Mouse (Mus musculus) embryonic facial prominence, embryonic 13.5 days (tissue): ENCODE measurements around the gene Senp1. TPM values are rescaled to one million over a fixed set of nuclear protein-coding genes. Genes with fewer than 3 reads are reported as not detected.
A peak's percentile ranks its signal among the peaks of the same experiment; 100 is the strongest.

Experiments
- ATAC-seq: fragments of 200-750 bp; cut with Nextera tagmentation; 2 replicates; pipeline ENCODE4 v1.8.0; 2017; ENCODE audit warnings: low read depth; ENCODE audit not compliant: insufficient number of reproducible peaks, insufficient read depth, low FRiP score, low TSS enrichment
- H3K27ac ChIP-seq: fragments of 300-500 bp; sonication (generic); 2 replicates; pipeline ENCODE4 v1.5.1; 2015; ENCODE audit warnings: moderate library complexity, mild to moderate bottlenecking, inconsistent platforms
- H3K27me3 ChIP-seq: fragments of 300-500 bp; sonication (generic); 2 replicates; pipeline ENCODE4 v1.6.1; 2015; ENCODE audit warnings: mild to moderate bottlenecking, inconsistent platforms
- H3K36me3 ChIP-seq: fragments of 300-500 bp; sonication (generic); 2 replicates; pipeline ENCODE4 v1.6.1; 2015; ENCODE audit warnings: mild to moderate bottlenecking, inconsistent platforms
- H3K4me1 ChIP-seq: fragments of 300-500 bp; sonication (generic); 2 replicates; pipeline ENCODE4 v1.6.1; 2015; ENCODE audit warnings: inconsistent platforms
- H3K4me2 ChIP-seq: fragments of 300-500 bp; sonication (generic); 2 replicates; pipeline ENCODE4 v1.6.1; 2015; ENCODE audit warnings: moderate library complexity, mild to moderate bottlenecking, inconsistent platforms
- H3K4me3 ChIP-seq: fragments of 300-500 bp; sonication (generic); 2 replicates; pipeline ENCODE4 v1.5.1; 2015; ENCODE audit warnings: mild to moderate bottlenecking, inconsistent platforms
- H3K9ac ChIP-seq: fragments of 300-500 bp; sonication (generic); 2 replicates; pipeline ENCODE4 v1.6.1; 2015; ENCODE audit warnings: mild to moderate bottlenecking, inconsistent platforms
- H3K9me3 ChIP-seq: fragments of 300-500 bp; sonication (generic); 2 replicates; pipeline ENCODE4 v1.6.1; 2016; ENCODE audit warnings: inconsistent platforms
- WGBS: fragments of 180-500 bp; shearing (Covaris S2); methylation state at CpG from one replicate; pipeline ENCODE4 v1.1.7; 2015; ENCODE audit warnings: mixed read lengths; 5-methylcytosine and 5-hydroxymethylcytosine counted together
- polyA plus RNA-seq: library from polyadenylated mRNA; unstranded; fragments of >200 nt; fragmentation: Nextera tagmentation; extraction: Ambion mirVana; gene quantifications from 2 replicates; pipeline ENCODE4 v1.2.1, GENCODE M21; 2015

The Senp1 gene
- polyA plus RNA-seq, 1 experiment from 2014 or later: 36.5 TPM

DNA sequence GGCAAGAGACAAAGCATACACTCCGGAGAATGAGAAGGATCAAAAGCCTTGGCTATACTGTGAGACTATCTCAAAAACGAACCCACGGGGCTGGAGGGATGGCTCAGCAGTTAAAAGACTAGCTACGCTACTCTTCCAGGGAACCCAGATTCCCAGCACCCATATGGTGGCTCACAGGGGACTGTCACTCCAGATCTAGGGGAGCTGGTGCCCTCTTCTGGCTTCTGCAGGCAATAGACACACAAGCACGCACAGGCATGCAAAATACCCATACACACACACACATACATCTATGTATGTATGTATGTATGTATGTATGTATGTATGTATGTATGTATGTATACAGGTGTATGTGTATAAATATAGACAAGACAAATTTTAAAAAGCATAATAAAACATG is 57.0 kb downstream of the Senp1 start:
- 93% methylated on average over 5 of the region's 5 CpGs for WGBS
- Histone ChIP-seq H3K27ac (no peak overlapping the region), H3K36me3 (peaks cover 54% of the 10 kb centered on the region), H3K27me3 (no peaks in the 10 kb centered on the region), H3K4me1 (peaks cover 11% of the 10 kb centered on the region), H3K4me3 (no peak overlapping the region), H3K4me2 (no peak overlapping the region), H3K9ac (no peak overlapping the region), H3K9me3 (no peaks in the 10 kb centered on the region)
- no peak for ATAC-seq

DNA sequence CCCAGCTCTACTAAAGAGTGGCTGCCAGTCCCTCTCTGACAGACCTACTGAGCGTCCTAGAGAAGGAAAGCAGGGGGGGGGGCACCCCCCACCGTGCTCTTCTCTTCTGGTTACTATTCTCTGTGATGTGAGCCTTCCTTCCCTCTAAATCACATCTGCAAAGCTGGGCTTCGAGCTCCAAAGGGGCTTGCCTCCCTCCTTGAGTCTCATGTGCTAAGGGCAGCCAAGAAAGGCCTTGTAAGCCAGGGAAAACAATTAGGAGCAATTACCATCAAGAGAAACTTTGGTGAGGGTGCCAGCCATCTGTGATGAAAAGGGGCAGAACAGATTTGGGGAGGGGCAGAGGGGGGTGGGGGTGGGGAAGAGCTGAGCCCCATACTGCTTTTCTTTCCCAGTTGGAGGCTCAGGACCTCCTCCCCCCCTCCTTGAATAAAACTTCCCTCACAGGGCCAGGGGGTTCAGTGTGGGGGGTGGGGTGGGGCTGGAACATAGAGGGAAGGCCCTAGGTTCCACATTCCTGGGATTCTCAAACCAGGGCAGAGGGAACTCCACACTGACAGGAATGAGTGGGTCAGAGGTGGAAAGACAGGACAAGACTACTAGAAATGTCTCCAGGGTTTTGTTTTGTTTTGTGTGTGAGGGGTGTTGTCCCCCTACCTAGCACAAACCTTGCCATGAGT is 58.3 kb downstream of the Senp1 start:
- Histone ChIP-seq H3K27ac (peak overlapping the region; percentile 39; the same call in 1 of the 2 replicates), H3K27me3 (no peaks in the 10 kb centered on the region)
- ATAC-seq: no peak

DNA sequence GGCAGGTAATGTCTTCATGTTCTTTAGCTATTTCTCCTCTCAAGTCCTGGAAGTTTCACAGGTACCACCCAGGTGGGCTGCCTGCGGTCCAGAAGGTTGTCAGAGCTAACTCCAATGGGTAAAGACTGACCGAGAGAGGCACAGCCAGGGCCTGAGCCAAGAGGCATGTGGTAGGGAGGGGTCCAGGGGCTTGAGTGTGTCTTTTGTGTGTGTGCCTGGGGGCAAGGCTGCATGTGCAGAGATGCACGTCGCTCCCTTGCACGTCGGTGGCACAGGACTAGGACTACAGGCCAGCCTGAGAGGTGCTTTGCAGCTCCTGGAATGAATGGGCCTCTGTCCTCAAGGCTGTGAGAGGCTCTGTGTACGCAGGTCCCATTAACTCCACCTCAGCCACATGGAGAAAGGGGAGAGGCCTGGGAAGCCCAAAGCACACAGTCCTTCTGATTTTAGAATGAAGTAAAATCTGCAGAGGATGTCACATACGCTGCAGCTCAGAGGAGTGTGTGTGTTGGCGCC is 60.3 kb downstream of the Senp1 start:
- 43% methylated on average over 9 of the region's 9 CpGs for WGBS
- peaks cover 23% of the 10 kb centered on the region for H3K4me1 ChIP-seq
- peak; percentile 57; the same call in 1 of the 2 replicates for ATAC-seq
- no peak overlapping the region for H3K4me3 ChIP-seq
- no peaks in the 10 kb centered on the region for H3K27me3 ChIP-seq
- no peak overlapping the region for H3K9ac ChIP-seq
- H3K4me2 ChIP-seq: no peak overlapping the region
- peaks cover 26% of the 10 kb centered on the region for H3K36me3 ChIP-seq
- no peaks in the 10 kb centered on the region for H3K9me3 ChIP-seq
- H3K27ac ChIP-seq: peak overlapping the region; percentile 71; the same call in 1 of the 2 replicates

More for the DNA sequence above, 58.3 kb downstream of the Senp1 start:
- 11% methylated on average over 3 of the region's 3 CpGs for WGBS
- H3K4me1 ChIP-seq: peaks cover 11% of the 10 kb centered on the region
- H3K9me3 ChIP-seq: no peaks in the 10 kb centered on the region
- H3K36me3 ChIP-seq: peaks cover 42% of the 10 kb centered on the region
- H3K4me2 ChIP-seq: no peak overlapping the region
- no peak overlapping the region for H3K4me3 ChIP-seq
- no peak overlapping the region for H3K9ac ChIP-seq

DNA sequence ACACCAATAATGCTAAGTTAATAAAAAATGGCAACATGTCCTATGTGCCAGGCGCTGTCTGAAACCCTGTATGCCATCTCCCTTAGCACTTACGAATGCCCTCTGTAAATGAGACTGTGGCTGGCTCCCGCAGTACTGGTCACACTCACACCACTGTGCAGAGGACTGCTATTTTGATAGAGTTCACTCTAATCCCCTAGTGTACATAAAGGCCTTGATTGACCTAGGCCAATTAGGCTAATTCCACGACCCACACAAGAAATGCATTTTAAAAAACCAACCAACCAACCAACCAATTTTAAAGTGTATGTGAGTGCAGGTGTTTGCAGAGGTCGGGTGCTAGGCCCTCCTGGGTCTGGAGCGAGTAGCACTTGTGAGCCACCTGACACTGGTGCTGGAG is 63.7 kb downstream of the Senp1 start:
- peaks cover 38% of the 10 kb centered on the region for H3K4me1 ChIP-seq

DNA sequence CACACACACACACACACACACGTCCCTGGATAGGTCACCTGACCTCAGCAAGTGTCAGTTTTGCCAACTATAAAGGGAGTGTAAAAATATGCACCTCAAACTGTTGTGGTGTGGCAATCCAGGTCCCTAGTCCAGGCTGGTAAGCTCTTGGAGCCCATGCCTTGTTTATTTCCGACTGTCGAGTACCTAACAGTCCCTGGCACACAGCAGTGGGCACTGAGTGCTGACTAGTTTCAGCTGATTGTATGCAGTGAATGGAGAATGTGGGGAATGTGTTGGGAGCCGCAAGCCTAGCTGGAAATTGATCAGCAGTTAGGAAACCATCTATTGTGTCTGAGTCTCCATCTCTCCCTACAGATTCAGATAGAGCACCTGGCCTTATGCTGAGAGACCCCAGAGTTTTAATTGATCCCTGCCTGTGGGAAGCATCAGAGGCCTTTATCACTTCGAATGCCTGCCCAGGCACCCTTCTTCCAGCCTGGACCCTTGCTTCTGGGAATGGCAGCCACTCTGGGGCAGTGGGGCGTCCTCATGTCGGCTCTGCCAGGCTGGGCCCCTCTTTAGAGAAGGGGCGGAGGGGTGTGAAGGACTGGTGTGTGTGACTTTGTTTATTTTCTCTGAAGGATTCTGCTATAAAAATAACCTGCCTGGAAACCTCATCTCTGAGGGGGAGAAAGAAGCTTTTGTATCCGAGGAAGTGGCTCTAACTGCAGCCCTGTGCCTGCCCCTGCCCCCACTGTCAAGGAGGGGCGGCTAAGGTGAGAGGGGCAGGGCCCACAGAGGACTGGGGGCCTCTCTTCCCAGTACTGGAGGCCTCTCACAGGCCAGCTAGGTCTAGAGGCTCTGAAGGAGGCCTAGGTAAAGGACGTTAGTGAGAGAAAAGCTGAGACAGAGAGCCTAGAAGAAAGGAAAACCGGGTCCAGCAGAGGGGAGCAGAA is 66.3 kb downstream of the Senp1 start:
- H3K27me3 ChIP-seq: peaks cover 14% of the 10 kb centered on the region; the same call in 1 of the 2 replicates
- H3K4me1 ChIP-seq: peaks cover 37% of the 10 kb centered on the region
- H3K9ac ChIP-seq: peak overlapping the region; percentile 49; the same call in 1 of the 2 replicates
- 30% methylated on average over 12 of the region's 12 CpGs for WGBS
- H3K4me3 ChIP-seq: no peak overlapping the region
- no peaks in the 10 kb centered on the region for H3K36me3 ChIP-seq
- H3K27ac ChIP-seq: peak overlapping the region; percentile 78
- H3K4me2 ChIP-seq: no peak overlapping the region
- no peak for ATAC-seq
- no peaks in the 10 kb centered on the region for H3K9me3 ChIP-seq

More for the DNA sequence above, 63.7 kb downstream of the Senp1 start:
- Histone ChIP-seq H3K4me2 (no peak overlapping the region), H3K9me3 (no peaks in the 10 kb centered on the region), H3K9ac (no peak overlapping the region), H3K27me3 (0 out of 2 replicates have a peak, but pooled peaks cover 9% of the 10 kb centered on the region), H3K36me3 (no peaks in the 10 kb centered on the region), H3K27ac (no peak overlapping the region), H3K4me3 (no peak overlapping the region)
- WGBS: 68% methylated on average over 6 of the region's 6 CpGs
- no peak for ATAC-seq

DNA sequence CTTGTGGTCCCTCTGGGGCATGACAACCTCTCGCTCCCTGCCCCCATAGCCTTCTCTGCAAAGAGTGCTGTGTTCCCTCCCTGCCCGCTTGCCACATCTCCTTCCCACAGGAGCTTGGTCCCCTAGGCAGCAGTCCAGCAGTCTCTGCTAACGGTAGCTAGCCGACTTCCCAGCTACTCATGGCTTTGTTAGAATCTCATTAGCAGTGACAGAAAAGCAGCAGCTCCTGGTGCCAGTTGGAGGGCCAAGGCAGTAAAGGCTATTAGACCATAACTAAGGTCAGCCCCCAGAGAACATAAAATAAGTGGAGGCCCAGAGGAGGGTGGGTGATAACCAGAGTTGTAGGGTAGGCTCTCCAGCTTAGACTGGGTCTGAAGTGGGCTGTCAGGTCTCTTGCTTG is 67.9 kb downstream of the Senp1 start:
- Histone ChIP-seq H3K36me3 (no peaks in the 10 kb centered on the region), H3K9me3 (no peaks in the 10 kb centered on the region), H3K4me1 (peaks cover 45% of the 10 kb centered on the region), H3K9ac (no peak overlapping the region), H3K4me3 (no peak overlapping the region), H3K27me3 (peaks cover 14% of the 10 kb centered on the region), H3K27ac (peak overlapping the region; percentile 7), H3K4me2 (no peak overlapping the region)
- ATAC-seq: no peak
- 51% methylated on average over 4 of the region's 4 CpGs for WGBS

DNA sequence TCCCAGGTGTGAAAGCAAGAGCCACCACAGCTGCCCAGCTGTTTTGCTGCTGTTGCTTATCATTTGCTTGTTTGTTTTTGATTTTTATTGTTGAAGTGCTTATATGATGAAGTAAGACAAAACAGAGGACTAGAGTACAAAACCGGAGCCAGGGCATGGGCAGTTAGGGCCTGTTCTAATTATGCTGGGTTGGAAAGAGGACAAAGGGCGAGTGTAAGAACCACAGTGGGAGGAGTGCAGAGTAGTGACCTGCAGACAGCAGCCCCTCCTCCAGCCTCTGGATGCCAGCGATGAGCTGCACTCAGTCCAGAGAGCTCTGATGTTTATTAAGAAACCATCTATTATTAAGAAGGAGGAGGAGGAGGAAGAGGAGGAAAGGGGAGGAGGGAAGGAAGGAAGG is 70.4 kb downstream of the Senp1 start:
- Histone ChIP-seq H3K36me3 (no peaks in the 10 kb centered on the region), H3K27me3 (peaks cover 14% of the 10 kb centered on the region), H3K4me1 (peaks cover 31% of the 10 kb centered on the region), H3K9me3 (no peaks in the 10 kb centered on the region), H3K27ac (no peak overlapping the region), H3K9ac (no peak overlapping the region), H3K4me2 (no peak overlapping the region), H3K4me3 (no peak overlapping the region)
- WGBS: 23% methylated on average over 3 of the region's 3 CpGs
- ATAC-seq: no peak

DNA sequence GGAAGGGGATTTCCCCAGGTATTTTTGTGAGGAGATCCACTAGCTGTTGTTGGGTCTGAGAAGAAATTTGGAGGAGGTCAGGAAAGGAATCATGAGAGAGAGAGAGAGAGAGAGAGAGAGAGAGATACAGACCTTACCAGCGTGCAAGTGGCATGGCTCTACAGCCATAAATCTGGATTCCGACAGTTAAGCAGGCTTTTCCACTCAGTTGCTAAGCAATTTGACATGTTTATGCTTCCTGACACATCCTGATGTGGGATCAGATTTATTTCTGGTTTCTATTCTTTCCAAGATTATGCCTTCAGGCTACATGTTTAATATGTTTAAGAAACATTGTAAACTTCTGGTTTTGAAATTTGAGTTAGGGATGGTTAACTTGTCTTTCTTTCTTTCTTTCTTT is 71.7 kb downstream of the Senp1 start:
- H3K9me3 ChIP-seq: no peaks in the 10 kb centered on the region
- 0 out of 2 replicates have a peak overlapping the region, but pooled peaks have one; percentile 32 for H3K9ac ChIP-seq
- peaks cover 8% of the 10 kb centered on the region for H3K27me3 ChIP-seq
- no peak overlapping the region for H3K4me2 ChIP-seq
- no peak overlapping the region for H3K27ac ChIP-seq
- H3K36me3 ChIP-seq: no peaks in the 10 kb centered on the region
- H3K4me3 ChIP-seq: no peak overlapping the region
- no peak for ATAC-seq
- WGBS: 30% methylated on average over 2 of the region's 2 CpGs
- peaks cover 18% of the 10 kb centered on the region for H3K4me1 ChIP-seq

DNA sequence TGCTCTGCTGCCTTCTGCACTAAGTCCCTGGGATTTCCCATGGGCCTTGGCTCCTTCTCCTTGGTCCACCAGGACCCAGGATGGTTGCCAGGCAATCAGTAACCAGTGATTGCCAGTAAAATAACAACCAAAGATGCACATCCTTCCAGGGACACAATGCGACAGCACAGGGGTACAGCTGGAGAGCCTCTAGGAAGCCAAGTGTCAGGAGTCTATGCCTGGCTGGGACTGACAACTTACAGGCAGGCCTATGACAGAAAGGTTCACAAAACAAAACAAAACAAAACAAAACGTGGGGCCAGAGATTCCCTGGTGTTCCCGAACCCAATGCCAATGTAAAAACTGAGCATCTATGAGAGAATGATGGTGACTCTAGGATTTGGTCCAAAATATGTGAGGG is 74.5 kb downstream of the Senp1 start:
- Histone ChIP-seq H3K9me3 (no peaks in the 10 kb centered on the region), H3K27me3 (no peaks in the 10 kb centered on the region; the same call in 1 of the 2 replicates), H3K4me2 (no peak overlapping the region), H3K36me3 (no peaks in the 10 kb centered on the region), H3K27ac (no peak overlapping the region), H3K9ac (no peak overlapping the region), H3K4me3 (no peak overlapping the region), H3K4me1 (peaks cover 8% of the 10 kb centered on the region)
- 72% methylated on average over 3 of the region's 3 CpGs for WGBS
- ATAC-seq: no peak

DNA sequence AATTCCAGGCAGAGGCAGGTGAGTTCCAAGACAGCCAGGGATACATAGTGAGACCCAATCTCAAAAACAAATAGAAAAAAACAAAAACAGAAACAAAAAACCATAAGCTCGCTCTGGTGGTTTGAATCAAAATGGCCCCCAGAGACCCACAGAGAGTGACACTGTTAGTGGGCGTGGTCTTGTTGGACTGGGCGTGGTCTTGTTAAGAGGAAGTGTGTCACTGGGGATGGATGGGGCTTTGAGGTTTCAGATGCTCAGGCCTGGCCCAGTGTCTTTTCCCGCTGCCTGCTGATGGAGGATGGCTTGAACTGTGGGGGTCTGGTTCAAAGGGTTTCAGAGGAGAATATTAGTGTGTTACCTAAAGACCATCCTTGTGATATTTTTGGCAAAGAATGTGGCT is 75.6 kb downstream of the Senp1 start:
- no peaks in the 10 kb centered on the region; the same call in 1 of the 2 replicates for H3K27me3 ChIP-seq
- no peak overlapping the region for H3K27ac ChIP-seq
- no peak overlapping the region for H3K4me2 ChIP-seq
- no peaks in the 10 kb centered on the region for H3K36me3 ChIP-seq
- no peaks in the 10 kb centered on the region for H3K9me3 ChIP-seq
- H3K4me1 ChIP-seq: peaks cover 8% of the 10 kb centered on the region
- H3K9ac ChIP-seq: no peak overlapping the region
- H3K4me3 ChIP-seq: no peak overlapping the region
- WGBS: 70% methylated on average over 4 of the region's 4 CpGs
- no peak for ATAC-seq

DNA sequence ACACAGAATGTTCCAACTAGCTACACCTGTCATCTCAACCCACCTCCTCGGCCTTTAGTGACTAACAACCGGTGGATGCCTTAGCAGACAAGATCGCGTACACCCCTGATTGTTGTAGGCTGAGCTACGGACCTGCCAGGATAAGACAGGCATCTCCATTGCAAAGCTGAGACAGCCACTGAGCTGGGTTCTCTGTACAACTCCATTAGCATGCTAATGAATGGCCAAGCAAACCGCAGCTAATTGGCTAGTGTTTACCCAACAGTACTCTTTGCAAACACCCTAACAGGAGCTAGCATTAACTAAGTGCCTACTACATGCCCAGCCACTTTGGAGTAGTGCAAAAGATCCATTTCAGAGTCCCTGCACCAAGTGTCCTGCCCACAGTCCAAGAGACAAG is 80.7 kb downstream of the Senp1 start:
- Histone ChIP-seq H3K4me2 (no peak overlapping the region), H3K27me3 (no peaks in the 10 kb centered on the region; the same call in 1 of the 2 replicates), H3K36me3 (no peaks in the 10 kb centered on the region), H3K27ac (no peak overlapping the region), H3K4me3 (no peak overlapping the region), H3K4me1 (no peaks in the 10 kb centered on the region), H3K9me3 (no peaks in the 10 kb centered on the region), H3K9ac (no peak overlapping the region)
- 67% methylated on average over 6 of the region's 6 CpGs for WGBS
- no peak for ATAC-seq
